Mouse (Mus musculus) small intestine, adult 2 months (tissue): ENCODE measurements around the gene Rarb. TPM values are rescaled to one million over a fixed set of nuclear protein-coding genes. Genes with fewer than 3 reads are reported as not detected.

Experiments used
- H3K27ac ChIP-seq: fragments of 200-500 bp; 2 replicates; pipeline ENCODE4 v1.5.1; 2012; ENCODE audit warnings: low read depth, low read length, control low read depth, inconsistent platforms; ENCODE audit not compliant: insufficient read depth
- H3K27me3 ChIP-seq: fragments of 200-500 bp; 2 replicates; pipeline ENCODE4 v1.6.1; 2012; ENCODE audit warnings: mild to moderate bottlenecking, moderate library complexity, low read length, inconsistent platforms; ENCODE audit not compliant: control insufficient read depth, insufficient read depth
- H3K36me3 ChIP-seq: fragments of 200-500 bp; 2 replicates; pipeline ENCODE4 v1.6.1; 2012; ENCODE audit warnings: mild to moderate bottlenecking, low read length, control low read depth, inconsistent platforms; ENCODE audit not compliant: control insufficient read depth, insufficient read depth
- H3K4me1 ChIP-seq: fragments of 200-500 bp; 2 replicates; pipeline ENCODE4 v1.6.1; 2012; ENCODE audit warnings: low read length, inconsistent platforms, mixed read lengths; ENCODE audit not compliant: control insufficient read depth, insufficient read depth, insufficient read length
- H3K4me3 ChIP-seq: fragments of 200-500 bp; 2 replicates; pipeline ENCODE4 v1.5.1; 2012; ENCODE audit warnings: low read depth, mild to moderate bottlenecking, control low read depth, inconsistent platforms, low read length, moderate library complexity
- CTCF ChIP-seq: fragments of 200-500 bp; IDR thresholded peaks from 2 replicates; pipeline ENCODE4 v1.5.1; 2012; ENCODE audit warnings: low read depth, mild to moderate bottlenecking, control low read depth, inconsistent platforms, low read length, moderate library complexity, mixed read lengths; ENCODE audit not compliant: insufficient replicate concordance, insufficient read length; ENCODE audit errors: extremely low read depth
- POLR2A ChIP-seq: fragments of 200-500 bp; IDR thresholded peaks from 2 replicates; pipeline ENCODE4 v1.6.1; 2012; ENCODE audit warnings: low read depth, mild to moderate bottlenecking, control low read depth, inconsistent platforms, low read length, moderate library complexity
- WGBS: fragments of 180-500 bp; shearing (Covaris S2); methylation state at CpG from one replicate; pipeline ENCODE4 v1.1.7; 2018; 5-methylcytosine and 5-hydroxymethylcytosine counted together
- polyA plus RNA-seq: library from polyadenylated mRNA; depleted of rRNA; stranded (reverse); fragments of >200 nt; gene quantifications from 2 replicates; pipeline ENCODE4 v1.2.3, GENCODE M21; 2012

Gene Rarb
- polyA plus RNA-seq, 1 experiment, result 0.61 TPM

DNA sequence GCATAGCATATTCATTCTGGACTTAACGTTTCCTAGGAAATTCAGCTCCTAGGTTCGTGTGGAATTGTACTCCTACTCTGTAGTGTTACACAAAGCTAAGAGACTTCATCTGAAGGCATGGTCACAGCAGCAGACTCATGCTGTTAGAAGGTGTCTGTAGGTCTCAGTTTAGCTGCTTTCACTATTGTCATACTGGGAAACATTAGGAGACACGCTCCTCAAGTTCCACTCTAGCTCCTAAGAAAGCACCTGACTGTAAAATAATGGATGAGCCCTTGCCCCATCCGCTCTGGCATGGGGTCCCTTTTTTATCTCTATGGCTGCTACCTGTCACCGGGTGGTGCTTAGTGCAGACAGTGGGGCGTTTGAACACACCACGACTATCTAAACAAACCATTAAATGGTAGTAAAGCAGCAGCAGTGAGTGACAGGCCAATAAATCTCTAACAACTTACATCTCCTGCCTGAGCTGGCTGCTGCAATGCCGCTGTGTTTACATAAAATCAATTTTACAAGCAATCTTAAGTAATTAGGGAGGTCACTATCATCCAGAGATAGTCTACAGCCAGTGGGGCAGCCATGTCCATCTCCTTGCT, 214.4 kb downstream of the Rarb start:
- no peak overlapping the region for H3K27ac ChIP-seq
- H3K4me3 ChIP-seq, result no peak overlapping the region
- H3K4me1 ChIP-seq, result 0 out of 2 replicates have a peak, but pooled peaks cover 3% of the 10 kb centered on the region
- no peaks in the 10 kb centered on the region for H3K27me3 ChIP-seq
- TF ChIP-seq POLR2A (no peak), CTCF (no peak)
- H3K36me3 ChIP-seq, result no peaks in the 10 kb centered on the region
- WGBS, result 17% methylated on average over 8 of the region's 8 CpGs

GRCm38 (mm10) chr14:16603040-16603590, 215.8 kb downstream of the Rarb start:
- 44% methylated on average over 5 of the region's 5 CpGs for WGBS
- TF ChIP-seq CTCF (no peak), POLR2A (no peak)
- H3K36me3 ChIP-seq, result no peaks in the 10 kb centered on the region
- H3K27ac ChIP-seq, result no peak overlapping the region
- no peaks in the 10 kb centered on the region for H3K27me3 ChIP-seq
- H3K4me3 ChIP-seq, result no peak overlapping the region
- 0 out of 2 replicates have a peak, but pooled peaks cover 3% of the 10 kb centered on the region for H3K4me1 ChIP-seq

DNA sequence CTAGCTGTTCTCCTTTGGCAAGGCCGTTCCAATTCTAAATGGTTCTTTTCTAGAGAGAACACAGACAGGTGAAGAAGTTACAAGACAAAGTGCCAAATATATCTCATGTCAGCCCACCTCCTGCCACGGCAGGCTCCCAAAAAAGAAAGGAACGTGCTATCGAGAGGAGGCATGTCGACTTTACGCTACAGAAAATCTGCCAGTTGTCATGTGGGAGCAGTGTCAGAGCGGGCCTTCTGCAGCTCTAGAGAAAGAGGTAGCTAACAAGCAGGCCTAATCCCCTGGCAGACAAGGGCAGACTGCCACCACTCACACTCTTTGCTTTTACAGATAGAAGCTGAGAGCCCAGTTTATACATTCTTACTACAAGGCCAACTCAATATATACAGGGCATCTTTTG, 219.7 kb downstream of the Rarb start:
- H3K27me3 ChIP-seq, result no peaks in the 10 kb centered on the region
- H3K27ac ChIP-seq, result no peak overlapping the region
- no peaks in the 10 kb centered on the region for H3K36me3 ChIP-seq
- H3K4me1 ChIP-seq, result 0 out of 2 replicates have a peak, but pooled peaks cover 3% of the 10 kb centered on the region
- 92% methylated on average over 7 of the region's 7 CpGs for WGBS
- H3K4me3 ChIP-seq, result no peak overlapping the region
- no peak for TF ChIP-seq CTCF
- no peak for TF ChIP-seq POLR2A

GRCm38 (mm10) chr14:16598074-16598501, 220.9 kb downstream of the Rarb start:
- Histone ChIP-seq H3K4me1 (0 out of 2 replicates have a peak, but pooled peaks cover under 1% of the 10 kb centered on the region), H3K4me3 (no peak overlapping the region), H3K27me3 (no peaks in the 10 kb centered on the region), H3K36me3 (no peaks in the 10 kb centered on the region), H3K27ac (no peak overlapping the region)
- no peak for TF ChIP-seq POLR2A
- TF ChIP-seq CTCF, result no peak
- WGBS, result 37% methylated on average over 4 of the region's 4 CpGs

- Histone ChIP-seq H3K4me3 (no peak overlapping the region), H3K27me3 (no peaks in the 10 kb centered on the region), H3K27ac (no peak overlapping the region), H3K4me1 (no peaks in the 10 kb centered on the region), H3K36me3 (no peaks in the 10 kb centered on the region)
- TF ChIP-seq CTCF (no peak), POLR2A (no peak)
- WGBS, result 75% methylated on average over 4 of the region's 4 CpGs
Measured at GRCm38 (mm10) chr14:16589139-16589538, 229.8 kb downstream of the Rarb start.

DNA sequence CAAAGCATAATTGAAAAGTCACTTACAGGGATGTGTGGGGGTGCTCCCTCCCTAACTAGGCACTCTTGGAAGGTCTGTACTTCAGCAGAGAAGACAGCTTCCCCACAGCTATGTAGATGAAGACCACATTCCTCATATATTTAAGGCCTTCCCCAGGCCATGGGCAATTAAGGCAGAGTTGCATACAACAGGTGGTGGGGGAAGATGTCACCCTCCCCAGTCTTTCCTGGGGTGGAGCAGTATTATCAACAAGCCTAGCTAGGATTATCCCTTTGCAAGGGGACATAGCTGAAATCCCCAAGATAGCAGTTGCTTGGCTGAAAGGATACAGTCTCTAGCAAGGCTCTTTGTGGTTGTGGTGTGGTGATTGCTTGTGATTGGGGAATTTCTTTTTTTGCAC, 240.9 kb downstream of the Rarb start:
- no peaks in the 10 kb centered on the region for H3K36me3 ChIP-seq
- H3K27ac ChIP-seq, result no peak overlapping the region
- H3K27me3 ChIP-seq, result peaks cover 11% of the 10 kb centered on the region
- H3K4me3 ChIP-seq, result no peak overlapping the region
- TF ChIP-seq CTCF, result no peak
- no peak for TF ChIP-seq POLR2A
- H3K4me1 ChIP-seq, result no peaks in the 10 kb centered on the region

DNA sequence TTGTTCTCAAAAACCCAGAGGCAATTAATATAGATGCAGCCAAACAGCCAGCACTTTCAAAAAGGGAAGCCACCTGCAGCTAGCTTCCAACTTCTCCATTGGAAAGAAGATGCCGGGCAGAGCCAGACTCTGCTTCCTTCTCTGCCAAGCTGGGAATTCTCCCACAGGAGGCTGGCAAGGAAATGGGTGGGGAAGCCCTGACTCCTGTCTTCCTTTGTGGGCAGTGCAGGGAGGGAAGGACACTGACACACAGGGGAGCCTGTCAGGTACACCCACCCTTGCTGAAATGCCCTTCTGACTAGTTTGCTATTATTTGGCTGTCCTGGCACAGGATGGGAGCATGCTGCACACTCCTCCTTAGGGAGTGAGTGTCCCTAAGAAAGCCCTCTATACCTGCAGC, 241.9 kb downstream of the Rarb start:
- peaks cover 15% of the 10 kb centered on the region for H3K27me3 ChIP-seq
- H3K4me3 ChIP-seq, result no peak overlapping the region
- no peak overlapping the region for H3K27ac ChIP-seq
- no peak for TF ChIP-seq POLR2A
- no peak for TF ChIP-seq CTCF
- no peaks in the 10 kb centered on the region for H3K4me1 ChIP-seq
- 27% methylated on average over 1 of the region's 1 CpGs for WGBS
- no peaks in the 10 kb centered on the region for H3K36me3 ChIP-seq
